Mouse (Mus musculus): Measurements from ENCODE around the gene Gins2. TPM values are rescaled to one million over a fixed set of nuclear protein-coding genes. Genes with fewer than 3 reads are reported as not detected.

Gene Gins2
- polyA plus RNA-seq (2015; fragmentation: Nextera tagmentation; extraction: Ambion mirVana), result 88.1 and 94.7 TPM in 2 replicates

- peak within 1 kb of the TSS; percentile 70 for H3K27ac ChIP-seq
- peak; percentile 99 for ATAC-seq (ENCODE audit: insufficient read depth, low FRiP score, low read depth)
- WGBS, result under 1% methylated on average over 67 of the region's 67 CpGs
- H3K9me3 ChIP-seq, result no peaks in the 10 kb centered on the region
- H3K4me2 ChIP-seq, result peak within 1 kb of the TSS; percentile 84
- H3K27me3 ChIP-seq (replicated peaks), result no peaks in the 10 kb centered on the region
- H3K9ac ChIP-seq, result peak within 1 kb of the TSS; percentile 60
- 0 out of 2 replicates have a peak, but pooled peaks cover 10% of the 10 kb centered on the region for H3K36me3 ChIP-seq
- H3K4me1 ChIP-seq, result peaks cover 11% of the 10 kb centered on the region
- H3K4me3 ChIP-seq (replicated peaks), result peak within 1 kb of the TSS; percentile 70
These were observed at the start of gene Gins2 for GRCm38 (mm10) chr8:120588908-120589771. Gene Gins2, minus strand, starts transcription at chr8:120589304.

GRCm38 (mm10) chr8:120634329-120634839 lies 45.3 kb upstream of the Gins2 start:
- no peaks in the 10 kb centered on the region for H3K36me3 ChIP-seq
- H3K4me3 ChIP-seq (replicated peaks), result peak overlapping the region; percentile 58
- peak overlapping the region; percentile 98 for H3K4me2 ChIP-seq
- H3K27ac ChIP-seq, result no peak overlapping the region
- WGBS, result under 1% methylated on average over 41 of the region's 42 CpGs
- H3K4me1 ChIP-seq, result peaks cover 7% of the 10 kb centered on the region
- no peaks in the 10 kb centered on the region for H3K9me3 ChIP-seq
- peak; percentile 76 for ATAC-seq (ENCODE audit: insufficient read depth, low FRiP score, low read depth)
- H3K27me3 ChIP-seq (replicated peaks), result 0 out of 2 replicates have a peak, but pooled peaks cover 2% of the 10 kb centered on the region
- H3K9ac ChIP-seq, result peak overlapping the region; percentile 47

GRCm38 (mm10) chr8:120633665-120634271 lies 44.7 kb upstream of the Gins2 start:
- 2% methylated on average over 44 of the region's 44 CpGs for WGBS
- Histone ChIP-seq H3K4me3 (replicated peaks) (peak overlapping the region; percentile 58), H3K9ac (peak overlapping the region; percentile 47), H3K36me3 (no peaks in the 10 kb centered on the region), H3K9me3 (no peaks in the 10 kb centered on the region), H3K4me1 (peaks cover 7% of the 10 kb centered on the region), H3K27me3 (replicated peaks) (0 out of 2 replicates have a peak, but pooled peaks cover 2% of the 10 kb centered on the region), H3K4me2 (peak overlapping the region; percentile 98), H3K27ac (no peak overlapping the region)
- peak; percentile 28; the same call in 1 of the 2 replicates for ATAC-seq (ENCODE audit: insufficient read depth, low FRiP score, low read depth)

- no peaks in the 10 kb centered on the region for H3K9me3 ChIP-seq
- peak overlapping the region; percentile 58 for H3K4me3 ChIP-seq (replicated peaks)
- H3K27ac ChIP-seq, result no peak overlapping the region
- H3K36me3 ChIP-seq, result no peaks in the 10 kb centered on the region
- peaks cover 7% of the 10 kb centered on the region for H3K4me1 ChIP-seq
- no peak for ATAC-seq (ENCODE audit: insufficient read depth, low FRiP score, low read depth)
- no peak overlapping the region for H3K9ac ChIP-seq
- H3K27me3 ChIP-seq (replicated peaks), result 0 out of 2 replicates have a peak, but pooled peaks cover 2% of the 10 kb centered on the region
- peak overlapping the region; percentile 98 for H3K4me2 ChIP-seq
- 39% methylated on average over 17 of the region's 17 CpGs for WGBS
These were observed 44.0 kb upstream of the Gins2 start for GRCm38 (mm10) chr8:120632969-120633664.

GRCm38 (mm10) chr8:120631441-120632375 lies 42.6 kb upstream of the Gins2 start:
- Histone ChIP-seq H3K27ac (no peak overlapping the region), H3K4me3 (replicated peaks) (no peak overlapping the region), H3K9ac (no peak overlapping the region), H3K27me3 (replicated peaks) (0 out of 2 replicates have a peak, but pooled peaks cover 2% of the 10 kb centered on the region), H3K9me3 (no peaks in the 10 kb centered on the region), H3K4me1 (peaks cover 7% of the 10 kb centered on the region), H3K4me2 (no peak overlapping the region), H3K36me3 (no peaks in the 10 kb centered on the region)
- 83% methylated on average over 21 of the region's 21 CpGs for WGBS
- ATAC-seq (ENCODE audit: insufficient read depth, low FRiP score, low read depth), result no peak

- 45% methylated on average over 6 of the region's 6 CpGs for WGBS
These were observed 41.7 kb upstream of the Gins2 start for GRCm38 (mm10) chr8:120630848-120631247.

GRCm38 (mm10) chr8:120630031-120630430 lies 40.9 kb upstream of the Gins2 start:
- H3K27me3 ChIP-seq (replicated peaks), result no peaks in the 10 kb centered on the region
- no peak overlapping the region for H3K4me2 ChIP-seq
- no peaks in the 10 kb centered on the region for H3K9me3 ChIP-seq
- 46% methylated on average over 5 of the region's 5 CpGs for WGBS
- no peak for ATAC-seq (ENCODE audit: insufficient read depth, low FRiP score, low read depth)
- H3K4me3 ChIP-seq (replicated peaks), result no peak overlapping the region
- H3K27ac ChIP-seq, result no peak overlapping the region
- H3K4me1 ChIP-seq, result peaks cover 7% of the 10 kb centered on the region
- no peak overlapping the region for H3K9ac ChIP-seq
- no peaks in the 10 kb centered on the region for H3K36me3 ChIP-seq

More at GRCm38 (mm10) chr8:120630848-120631247, 41.7 kb upstream of the Gins2 start:
- no peaks in the 10 kb centered on the region for H3K27me3 ChIP-seq (replicated peaks)
- no peak overlapping the region for H3K4me3 ChIP-seq (replicated peaks)
- H3K4me2 ChIP-seq, result no peak overlapping the region
- H3K36me3 ChIP-seq, result no peaks in the 10 kb centered on the region
- ATAC-seq (ENCODE audit: insufficient read depth, low FRiP score, low read depth), result no peak
- no peak overlapping the region for H3K27ac ChIP-seq
- no peak overlapping the region for H3K9ac ChIP-seq
- no peaks in the 10 kb centered on the region for H3K9me3 ChIP-seq
- H3K4me1 ChIP-seq, result peaks cover 7% of the 10 kb centered on the region

- no peak overlapping the region for H3K4me3 ChIP-seq (replicated peaks)
- no peak for ATAC-seq (ENCODE audit: insufficient read depth, low FRiP score, low read depth)
- H3K9ac ChIP-seq, result no peak overlapping the region
- no peaks in the 10 kb centered on the region for H3K9me3 ChIP-seq
- no peaks in the 10 kb centered on the region for H3K27me3 ChIP-seq (replicated peaks)
- H3K4me1 ChIP-seq, result no peaks in the 10 kb centered on the region
- 90% methylated on average over 5 of the region's 5 CpGs for WGBS
- no peak overlapping the region for H3K4me2 ChIP-seq
- H3K36me3 ChIP-seq, result no peaks in the 10 kb centered on the region
- H3K27ac ChIP-seq, result no peak overlapping the region
These were observed 38.2 kb upstream of the Gins2 start for GRCm38 (mm10) chr8:120627298-120627697.

GRCm38 (mm10) chr8:120626461-120626860 lies 37.4 kb upstream of the Gins2 start:
- no peak overlapping the region for H3K9ac ChIP-seq
- WGBS, result 58% methylated on average over 11 of the region's 11 CpGs

GRCm38 (mm10) chr8:120623608-120624007 lies 34.5 kb upstream of the Gins2 start:
- WGBS, result 38% methylated on average over 2 of the region's 2 CpGs
- no peak overlapping the region for H3K27ac ChIP-seq
- ATAC-seq (ENCODE audit: insufficient read depth, low FRiP score, low read depth), result no peak

More at GRCm38 (mm10) chr8:120626461-120626860, 37.4 kb upstream of the Gins2 start:
- H3K4me2 ChIP-seq, result no peak overlapping the region
- no peak overlapping the region for H3K27ac ChIP-seq
- no peaks in the 10 kb centered on the region for H3K4me1 ChIP-seq
- no peak for ATAC-seq (ENCODE audit: insufficient read depth, low FRiP score, low read depth)
- H3K27me3 ChIP-seq (replicated peaks), result no peaks in the 10 kb centered on the region
- no peak overlapping the region for H3K4me3 ChIP-seq (replicated peaks)
- H3K9me3 ChIP-seq, result no peaks in the 10 kb centered on the region
- no peaks in the 10 kb centered on the region for H3K36me3 ChIP-seq

More at GRCm38 (mm10) chr8:120623608-120624007, 34.5 kb upstream of the Gins2 start:
- Histone ChIP-seq H3K4me1 (no peaks in the 10 kb centered on the region), H3K36me3 (no peaks in the 10 kb centered on the region), H3K9me3 (no peaks in the 10 kb centered on the region), H3K4me2 (no peak overlapping the region), H3K4me3 (replicated peaks) (no peak overlapping the region), H3K9ac (no peak overlapping the region), H3K27me3 (replicated peaks) (no peaks in the 10 kb centered on the region)
